Mouse (Mus musculus): ENCODE results near the gene Hoxa9.

DNA sequence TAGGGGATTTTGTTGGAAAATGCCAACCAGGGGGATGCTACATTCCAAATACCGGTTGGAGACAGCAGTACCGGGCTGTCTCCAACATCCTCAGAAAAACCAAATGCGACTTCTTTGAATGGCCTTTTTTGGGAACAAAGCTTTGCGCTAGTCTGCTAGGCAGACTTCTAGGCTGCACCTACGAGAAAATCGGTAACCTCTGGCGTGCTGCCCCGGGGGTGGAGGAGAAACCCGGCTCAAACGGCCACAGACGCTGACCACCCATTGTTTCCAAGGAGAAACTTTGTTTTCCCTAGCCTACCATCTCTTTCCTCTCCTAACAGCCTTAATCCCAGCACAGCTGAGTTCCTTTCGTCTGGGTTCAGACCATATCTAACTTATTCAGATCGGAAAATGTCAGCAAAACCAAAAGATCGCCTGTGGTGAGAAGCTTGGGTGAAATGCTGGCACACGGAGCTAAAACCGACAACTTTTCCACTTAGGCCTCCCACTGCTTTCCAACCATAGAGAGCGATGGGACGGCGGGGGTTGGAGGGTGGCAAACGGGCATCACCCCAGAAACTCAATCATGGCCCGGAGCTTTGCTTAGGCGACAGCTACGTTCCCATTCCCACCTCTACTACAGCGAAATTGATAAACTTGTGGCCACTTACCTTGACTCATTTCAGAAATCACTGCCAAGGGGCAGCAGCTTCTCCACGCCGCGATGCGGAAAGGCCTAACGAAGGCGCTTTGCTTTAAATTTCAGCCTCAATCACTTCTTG lies 8.9 kb upstream of the Hoxa9 start:
- no peak for TF ChIP-seq CTCF (IDR thresholded peaks at IDR 0.05; ENCODE audit: low read depth, low read length)
- TF ChIP-seq POLR2A (IDR thresholded peaks at IDR 0.05; ENCODE audit: borderline replicate concordance, low read depth, low read length), result no peak

All from bone marrow macrophage, adult 2 months (primary cell).